Mouse (Mus musculus): Measurements from ENCODE around the gene Nrp2. TPM values are rescaled to one million over a fixed set of nuclear protein-coding genes. Genes with fewer than 3 reads are reported as not detected.

Nrp2 gene
- polyA plus RNA-seq, 1 experiment from 2014 or later, result 28.0 TPM

DNA sequence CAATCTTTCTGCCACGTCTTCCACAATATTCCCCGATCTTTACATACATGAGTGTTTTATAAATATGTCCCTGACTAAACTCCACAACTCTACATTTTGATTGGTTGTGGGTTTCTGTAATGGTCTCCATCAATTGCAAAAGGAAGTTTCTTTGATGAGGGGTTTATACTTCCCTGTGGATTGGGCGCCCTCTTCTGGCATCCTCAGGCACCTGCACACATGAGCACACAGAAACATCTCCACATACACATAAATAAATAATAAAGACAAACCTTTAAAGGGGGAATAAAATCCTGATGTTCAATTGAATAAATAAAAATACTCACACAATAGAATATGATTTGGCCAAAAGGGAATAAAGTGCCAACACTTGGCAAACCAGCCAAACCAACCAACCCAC lies 117.1 kb downstream of the Nrp2 start:
- ATAC-seq (ENCODE audit: insufficient read depth, low FRiP score, low read depth), result no peak
- Histone ChIP-seq H3K9me3 (no peaks in the 10 kb centered on the region), H3K4me3 (replicated peaks) (no peak overlapping the region), H3K27ac (no peak overlapping the region), H3K27me3 (replicated peaks) (no peaks in the 10 kb centered on the region), H3K4me2 (no peak overlapping the region), H3K9ac (no peak overlapping the region), H3K36me3 (no peaks in the 10 kb centered on the region), H3K4me1 (peaks cover 5% of the 10 kb centered on the region; the same call in 1 of the 2 replicates)
- 77% methylated on average over 3 of the region's 3 CpGs for WGBS

DNA sequence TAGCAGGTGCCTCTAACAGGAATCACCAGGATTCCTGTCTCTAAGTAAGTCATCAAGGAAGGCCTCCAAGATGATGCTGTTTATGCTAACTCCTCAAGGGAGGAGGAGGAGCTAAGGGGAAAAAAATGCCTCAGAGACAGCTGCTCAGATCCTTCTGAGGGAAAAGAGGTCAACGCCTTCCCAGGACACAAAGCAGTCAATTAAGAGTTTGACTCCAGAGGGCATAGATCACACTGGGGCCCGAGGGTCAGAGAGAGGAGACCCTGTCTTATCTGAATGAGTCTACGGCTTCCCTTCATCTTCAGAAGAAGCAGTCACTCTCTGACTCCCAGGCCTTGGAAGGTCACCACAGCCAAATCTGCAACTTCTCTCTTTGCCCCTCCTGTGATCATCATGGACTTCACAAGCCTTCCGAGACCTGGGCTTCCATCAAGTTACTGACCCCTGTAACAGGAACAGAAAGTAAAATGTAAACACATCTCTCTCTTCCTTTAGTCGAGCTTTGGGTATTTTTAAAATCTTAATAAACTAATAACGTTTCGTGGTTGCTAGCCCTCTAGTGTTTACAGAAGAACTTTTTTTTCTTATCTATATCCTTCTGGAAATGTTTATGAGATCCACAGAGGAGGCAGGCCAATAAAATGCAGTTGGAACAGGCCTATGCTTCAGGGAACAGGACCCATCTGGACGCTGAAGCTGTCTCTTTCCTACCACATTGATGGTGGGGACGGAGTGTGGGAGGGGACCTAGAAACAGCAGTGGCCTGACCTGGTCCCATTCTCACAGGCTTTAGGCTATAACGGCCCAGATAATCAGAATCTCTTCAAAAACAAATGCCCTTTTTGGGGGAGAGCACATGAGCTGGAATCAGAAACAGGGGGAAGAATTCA lies 118.7 kb downstream of the Nrp2 start:
- Histone ChIP-seq H3K9me3 (no peaks in the 10 kb centered on the region), H3K27ac (peak overlapping the region; percentile 79), H3K36me3 (no peaks in the 10 kb centered on the region), H3K9ac (no peak overlapping the region), H3K4me3 (replicated peaks) (no peak overlapping the region), H3K4me2 (no peak overlapping the region), H3K27me3 (replicated peaks) (no peaks in the 10 kb centered on the region), H3K4me1 (peaks cover 5% of the 10 kb centered on the region; the same call in 1 of the 2 replicates)
- peak; percentile 36; the same call in 1 of the 2 replicates for ATAC-seq (ENCODE audit: insufficient read depth, low FRiP score, low read depth)
- WGBS, result 30% methylated on average over 10 of the region's 10 CpGs

DNA sequence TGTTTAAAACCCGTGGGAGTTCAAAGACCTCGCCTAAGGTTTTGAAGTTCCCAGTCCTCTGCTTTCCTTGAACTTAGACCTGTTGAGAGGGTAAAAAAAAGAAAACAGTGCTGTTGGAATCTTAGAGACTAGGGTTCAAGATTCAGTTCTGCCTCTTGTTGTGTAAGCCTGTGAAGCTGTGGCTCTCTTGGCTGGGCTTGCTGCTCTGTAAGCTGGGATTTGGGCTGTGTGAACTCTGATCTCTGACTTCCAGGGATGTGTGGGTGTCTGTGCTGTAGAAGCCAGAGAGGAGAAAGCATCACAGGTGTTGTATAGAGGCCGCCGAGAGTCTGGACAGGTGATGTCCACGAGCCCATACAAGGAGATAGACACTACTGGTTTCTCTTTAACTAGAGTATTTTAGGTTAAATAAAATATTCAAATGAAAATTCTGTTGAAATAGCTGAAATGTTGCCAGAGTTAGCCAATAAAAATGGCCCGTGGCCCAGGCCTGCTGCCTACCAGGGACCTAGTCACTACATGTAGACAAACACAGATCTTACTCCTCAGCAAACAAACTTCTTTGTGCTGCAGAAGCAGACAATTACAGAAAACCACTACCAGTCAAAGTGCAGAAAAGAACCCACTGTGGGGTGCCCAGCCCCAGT lies 120.6 kb downstream of the Nrp2 start:
- Histone ChIP-seq H3K27ac (peak overlapping the region; percentile 40; the same call in 1 of the 2 replicates), H3K9me3 (no peaks in the 10 kb centered on the region), H3K4me1 (peaks cover 5% of the 10 kb centered on the region; the same call in 1 of the 2 replicates), H3K4me3 (replicated peaks) (no peak overlapping the region), H3K9ac (no peak overlapping the region), H3K4me2 (no peak overlapping the region), H3K36me3 (no peaks in the 10 kb centered on the region), H3K27me3 (replicated peaks) (no peaks in the 10 kb centered on the region)
- ATAC-seq (ENCODE audit: insufficient read depth, low FRiP score, low read depth), result no peak
- WGBS, result 58% methylated on average over 6 of the region's 6 CpGs

DNA sequence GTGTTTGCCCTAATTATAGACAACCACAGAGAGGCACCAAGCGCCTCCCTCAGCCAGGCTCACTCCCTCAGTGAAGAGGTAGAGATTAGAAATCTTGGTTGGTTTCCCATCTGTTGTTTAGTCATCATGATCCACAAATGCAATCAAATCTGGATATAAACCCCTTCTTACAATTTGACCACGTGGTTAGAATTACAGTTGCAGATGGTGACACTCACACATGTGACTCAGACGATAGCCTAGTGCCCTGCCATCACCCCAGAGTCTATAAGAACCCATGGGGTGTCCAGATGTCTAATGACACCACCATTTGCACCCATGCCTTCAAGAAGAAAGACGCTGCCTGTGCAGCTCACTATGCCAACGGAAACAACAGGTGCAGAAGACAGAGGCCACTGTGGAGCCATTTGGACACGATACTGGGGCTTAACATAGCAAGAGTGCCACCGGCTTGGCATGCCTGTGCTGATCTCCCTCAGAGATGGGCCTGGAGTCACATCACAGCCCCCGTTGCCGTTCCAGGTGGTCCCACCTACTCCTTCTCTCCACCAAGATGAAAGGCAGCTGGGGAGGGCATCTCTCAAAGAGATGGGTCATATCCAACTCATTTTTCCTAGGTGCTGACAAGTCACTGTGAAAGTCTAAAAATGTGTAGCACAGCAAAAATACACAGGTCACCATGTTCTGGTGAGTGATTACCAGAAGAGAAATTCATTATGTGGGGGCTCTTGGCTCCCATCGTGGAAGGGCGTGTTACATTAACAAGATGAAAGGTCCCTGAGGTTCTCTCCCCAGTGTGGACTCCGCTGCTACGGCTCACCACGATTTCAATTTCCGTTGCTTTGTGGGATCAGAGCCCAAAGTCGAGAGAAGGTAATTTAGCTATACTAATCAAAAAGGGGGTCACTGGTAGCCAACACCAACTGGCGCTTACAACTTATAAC lies 123.0 kb downstream of the Nrp2 start:
- no peak overlapping the region for H3K9ac ChIP-seq
- no peak overlapping the region for H3K27ac ChIP-seq
- WGBS, result 83% methylated on average over 17 of the region's 17 CpGs
- no peak overlapping the region for H3K4me3 ChIP-seq (replicated peaks)
- no peak for ATAC-seq (ENCODE audit: insufficient read depth, low FRiP score, low read depth)
- no peaks in the 10 kb centered on the region for H3K36me3 ChIP-seq
- no peaks in the 10 kb centered on the region for H3K9me3 ChIP-seq
- H3K4me1 ChIP-seq, result peaks cover 5% of the 10 kb centered on the region; the same call in 1 of the 2 replicates
- no peaks in the 10 kb centered on the region for H3K27me3 ChIP-seq (replicated peaks)
- no peak overlapping the region for H3K4me2 ChIP-seq

DNA sequence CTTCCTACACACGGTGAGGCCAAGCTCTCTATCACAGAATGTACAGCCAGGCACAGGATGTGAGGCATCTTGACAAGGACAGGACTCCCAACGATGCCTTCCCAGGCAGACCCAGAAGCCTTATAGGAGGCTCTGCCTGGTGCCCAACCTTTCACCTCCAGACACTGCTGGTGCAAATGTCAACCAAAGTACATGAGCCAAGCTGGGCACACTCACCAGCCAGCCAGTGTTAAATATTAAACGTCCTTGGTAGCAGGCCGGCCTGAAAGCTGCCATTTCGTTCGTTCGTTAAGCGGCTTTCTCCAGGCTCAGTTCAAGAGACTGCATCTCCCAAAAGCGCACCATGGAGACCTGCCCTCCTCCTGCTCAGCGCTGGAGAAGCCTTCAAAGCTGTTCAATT lies 124.2 kb downstream of the Nrp2 start:
- no peak overlapping the region for H3K27ac ChIP-seq
- 48% methylated on average over 10 of the region's 10 CpGs for WGBS
- no peak overlapping the region for H3K4me2 ChIP-seq
- H3K36me3 ChIP-seq, result no peaks in the 10 kb centered on the region
- H3K4me1 ChIP-seq, result 0 out of 2 replicates have a peak, but pooled peaks cover 2% of the 10 kb centered on the region
- H3K27me3 ChIP-seq (replicated peaks), result no peaks in the 10 kb centered on the region
- H3K9ac ChIP-seq, result no peak overlapping the region
- H3K9me3 ChIP-seq, result no peaks in the 10 kb centered on the region
- H3K4me3 ChIP-seq (replicated peaks), result no peak overlapping the region
- ATAC-seq (ENCODE audit: insufficient read depth, low FRiP score, low read depth), result no peak

DNA sequence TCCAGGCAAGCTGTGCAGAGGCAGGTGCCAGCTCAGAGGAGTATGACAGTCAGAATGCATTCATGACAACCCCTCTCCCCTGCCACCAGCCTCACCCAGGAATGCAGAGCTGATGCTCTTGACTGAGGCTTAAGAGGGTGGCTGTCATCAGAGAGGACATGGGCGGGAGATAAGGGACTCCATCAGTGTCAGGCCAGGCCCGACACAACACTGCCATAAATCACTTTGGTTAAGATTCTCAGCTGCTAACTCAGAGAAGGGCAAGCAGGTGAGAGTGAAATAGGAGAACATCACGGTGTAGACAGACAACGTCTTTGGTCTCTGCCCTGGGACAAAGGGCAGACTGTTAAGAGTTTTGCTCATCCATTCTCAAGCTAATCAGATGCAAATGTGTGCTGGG lies 125.1 kb downstream of the Nrp2 start:
- no peaks in the 10 kb centered on the region for H3K9me3 ChIP-seq
- no peaks in the 10 kb centered on the region for H3K36me3 ChIP-seq
- no peaks in the 10 kb centered on the region for H3K27me3 ChIP-seq (replicated peaks)
- H3K9ac ChIP-seq, result no peak overlapping the region
- WGBS, result 52% methylated on average over 4 of the region's 4 CpGs
- H3K4me1 ChIP-seq, result no peaks in the 10 kb centered on the region
- no peak overlapping the region for H3K27ac ChIP-seq
- H3K4me2 ChIP-seq, result no peak overlapping the region
- no peak overlapping the region for H3K4me3 ChIP-seq (replicated peaks)
- ATAC-seq (ENCODE audit: insufficient read depth, low FRiP score, low read depth), result no peak

DNA sequence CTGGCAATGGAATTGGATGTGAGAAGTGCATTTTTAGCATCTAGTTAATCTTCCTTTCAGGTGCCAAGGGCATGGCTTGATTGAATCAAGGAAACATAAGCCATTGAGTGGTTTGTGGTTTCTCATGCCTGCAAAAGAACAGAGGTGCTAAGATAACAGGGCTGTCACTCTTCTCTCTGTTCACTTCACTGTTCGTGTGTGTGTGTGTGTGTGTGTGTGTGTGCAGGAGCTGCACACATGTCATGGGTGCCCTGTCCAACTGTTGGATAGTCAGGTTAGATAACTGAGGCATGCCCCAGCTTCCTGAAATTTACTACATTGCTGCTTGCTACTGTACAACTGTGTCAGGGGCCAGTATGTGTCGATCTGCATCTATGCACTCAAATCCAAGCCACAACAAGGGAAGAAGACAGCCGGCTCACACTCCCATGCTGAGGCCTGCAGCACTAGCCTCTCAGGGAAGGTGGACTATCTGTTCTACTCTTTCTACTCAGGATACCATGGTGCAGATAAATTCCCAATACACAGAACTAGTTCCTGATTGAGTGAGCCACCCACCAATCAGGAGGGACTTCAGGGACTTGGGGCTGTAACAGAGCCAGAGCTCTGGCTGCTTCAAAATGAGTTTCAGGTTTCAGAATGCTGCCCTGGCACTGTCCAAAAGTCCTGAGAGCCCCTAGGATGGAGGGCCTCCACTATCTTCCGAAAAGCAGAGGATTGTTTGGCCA lies 126.8 kb downstream of the Nrp2 start:
- Histone ChIP-seq H3K9ac (no peak overlapping the region), H3K4me2 (no peak overlapping the region), H3K4me1 (no peaks in the 10 kb centered on the region), H3K9me3 (no peaks in the 10 kb centered on the region), H3K4me3 (replicated peaks) (no peak overlapping the region), H3K27ac (no peak overlapping the region), H3K36me3 (no peaks in the 10 kb centered on the region), H3K27me3 (replicated peaks) (no peaks in the 10 kb centered on the region)
- 66% methylated on average over 4 of the region's 4 CpGs for WGBS
- ATAC-seq (ENCODE audit: insufficient read depth, low FRiP score, low read depth), result no peak

DNA sequence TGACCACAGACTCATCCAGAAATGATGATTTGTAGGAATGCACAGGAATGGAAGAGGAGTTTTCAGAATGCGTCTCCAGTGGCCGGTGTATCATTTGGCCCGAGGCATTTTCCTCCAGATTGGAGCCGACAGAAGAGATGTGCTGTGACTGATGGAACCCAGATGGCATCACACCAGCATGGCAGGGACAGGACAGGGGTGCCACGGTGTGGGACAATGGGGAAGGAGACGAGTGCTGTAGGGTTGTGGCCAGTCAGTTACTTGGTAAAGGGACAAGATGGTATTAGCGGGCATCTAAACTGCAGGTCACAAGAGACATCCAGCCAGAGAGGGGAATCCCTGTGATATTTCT lies 127.3 kb downstream of the Nrp2 start:
- 65% methylated on average over 7 of the region's 7 CpGs for WGBS
- Histone ChIP-seq H3K27me3 (replicated peaks) (no peaks in the 10 kb centered on the region), H3K9me3 (no peaks in the 10 kb centered on the region), H3K4me1 (no peaks in the 10 kb centered on the region), H3K4me2 (no peak overlapping the region), H3K9ac (no peak overlapping the region), H3K36me3 (no peaks in the 10 kb centered on the region), H3K27ac (no peak overlapping the region), H3K4me3 (replicated peaks) (no peak overlapping the region)
- no peak for ATAC-seq (ENCODE audit: insufficient read depth, low FRiP score, low read depth)

DNA sequence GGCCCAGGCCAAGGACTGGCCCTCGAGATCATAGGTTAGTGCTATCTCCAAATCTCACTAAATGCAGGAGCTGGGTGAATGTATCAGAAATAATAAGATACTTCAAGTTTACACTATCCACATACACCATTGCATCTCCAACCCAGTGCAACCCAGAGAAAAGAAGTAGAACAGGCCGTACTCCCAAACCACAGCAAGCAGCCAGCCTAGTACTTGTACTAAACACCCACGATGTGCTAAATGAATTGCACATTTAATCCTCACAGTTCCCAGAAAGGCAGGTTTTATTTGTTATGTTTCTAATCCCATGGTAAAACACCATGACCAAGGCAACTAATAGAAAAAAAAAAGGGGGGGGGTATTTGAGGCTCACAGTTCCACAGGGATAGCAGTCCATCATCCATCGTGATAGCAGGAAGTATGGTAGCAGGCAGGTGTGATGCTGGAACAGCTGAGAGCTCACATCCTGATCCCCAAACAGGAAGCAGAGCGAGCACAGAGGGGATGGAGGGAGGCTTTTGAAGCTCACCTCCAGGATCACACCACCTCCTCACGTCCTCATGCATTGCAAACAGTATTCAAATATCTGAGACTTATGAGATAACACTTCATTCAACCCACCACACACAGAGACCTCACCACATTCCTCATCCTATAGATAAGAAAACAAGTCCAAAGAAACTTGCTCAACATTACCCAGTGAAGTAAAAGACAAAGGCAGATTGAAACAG lies 128.8 kb downstream of the Nrp2 start:
- H3K36me3 ChIP-seq, result no peaks in the 10 kb centered on the region
- ATAC-seq (ENCODE audit: insufficient read depth, low FRiP score, low read depth), result no peak
- no peak overlapping the region for H3K27ac ChIP-seq
- H3K4me3 ChIP-seq (replicated peaks), result no peak overlapping the region
- H3K4me2 ChIP-seq, result no peak overlapping the region
- no peaks in the 10 kb centered on the region for H3K9me3 ChIP-seq
- H3K4me1 ChIP-seq, result no peaks in the 10 kb centered on the region
- no peaks in the 10 kb centered on the region for H3K27me3 ChIP-seq (replicated peaks)
- 71% methylated on average over 6 of the region's 6 CpGs for WGBS
- H3K9ac ChIP-seq, result no peak overlapping the region

DNA sequence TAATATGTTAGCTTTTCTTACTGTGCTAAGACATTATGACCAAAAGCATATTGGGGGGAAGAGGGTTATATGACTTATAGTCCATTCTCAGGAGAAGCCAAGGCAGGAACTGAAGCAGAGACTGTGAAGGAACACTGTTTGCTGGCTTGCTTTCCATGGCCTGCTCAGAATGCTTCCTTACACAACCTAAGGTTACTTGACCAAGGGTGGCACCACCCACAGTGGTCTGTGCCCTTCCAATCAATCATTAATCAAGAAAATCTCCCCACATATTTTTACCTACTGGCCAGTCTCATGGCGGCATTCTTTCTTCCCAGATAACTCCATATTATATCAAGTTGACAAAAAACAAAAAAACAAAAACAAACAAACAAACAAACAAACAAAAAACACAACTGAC lies 130.3 kb downstream of the Nrp2 start:
- Histone ChIP-seq H3K4me1 (no peaks in the 10 kb centered on the region), H3K27me3 (replicated peaks) (no peaks in the 10 kb centered on the region), H3K27ac (no peak overlapping the region), H3K9ac (no peak overlapping the region), H3K4me2 (no peak overlapping the region), H3K36me3 (no peaks in the 10 kb centered on the region), H3K9me3 (no peaks in the 10 kb centered on the region), H3K4me3 (replicated peaks) (no peak overlapping the region)
- WGBS, result 97% methylated on average over 1 of the region's 1 CpGs
- ATAC-seq (ENCODE audit: insufficient read depth, low FRiP score, low read depth), result no peak
